Mouse (Mus musculus): ENCODE measurements around the gene Otub2.
A peak's percentile ranks its signal among the peaks of the same experiment; 100 is the strongest.

The Otub2 gene

GRCm38 (mm10) chr12:103371711-103372110, 16.8 kb upstream of the Otub2 start:
- DNase-seq (ENCODE audit: low spot score in 2 of 2), result peak in 1 of 2 experiments; percentile 51

- DNase-seq (ENCODE audit: low spot score in 2 of 2), result no peak
These were observed 14.8 kb upstream of the Otub2 start for GRCm38 (mm10) chr12:103373530-103374236.

- DNase-seq (ENCODE audit: low spot score in 2 of 2), result no peak
These were observed 12.4 kb upstream of the Otub2 start for GRCm38 (mm10) chr12:103376124-103376523.

DNA sequence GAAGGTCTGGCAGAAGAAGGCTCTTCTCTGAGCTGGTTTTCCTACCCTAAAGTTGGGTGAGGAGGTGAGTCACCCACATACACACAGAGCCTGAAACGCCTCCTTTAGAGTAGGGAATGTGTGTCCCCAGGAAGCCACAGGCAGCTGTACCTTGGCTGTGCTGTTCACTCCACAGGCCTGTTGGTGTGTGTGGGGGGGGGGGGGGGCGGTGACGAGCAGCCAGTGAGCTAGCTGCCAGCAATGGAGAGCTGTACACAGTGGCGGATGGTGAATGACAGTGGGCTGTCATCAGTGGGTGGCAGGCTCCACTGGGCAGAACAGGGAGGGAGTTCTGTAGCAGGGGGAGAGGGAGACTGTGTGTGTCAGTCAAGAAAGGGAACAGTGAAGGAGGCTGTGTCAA, 11.7 kb upstream of the Otub2 start:
- no peak for DNase-seq (ENCODE audit: low spot score in 2 of 2)

GRCm38 (mm10) chr12:103380226-103380625, 8.3 kb upstream of the Otub2 start:
- DNase-seq (ENCODE audit: low spot score in 2 of 2), result no peak

DNA sequence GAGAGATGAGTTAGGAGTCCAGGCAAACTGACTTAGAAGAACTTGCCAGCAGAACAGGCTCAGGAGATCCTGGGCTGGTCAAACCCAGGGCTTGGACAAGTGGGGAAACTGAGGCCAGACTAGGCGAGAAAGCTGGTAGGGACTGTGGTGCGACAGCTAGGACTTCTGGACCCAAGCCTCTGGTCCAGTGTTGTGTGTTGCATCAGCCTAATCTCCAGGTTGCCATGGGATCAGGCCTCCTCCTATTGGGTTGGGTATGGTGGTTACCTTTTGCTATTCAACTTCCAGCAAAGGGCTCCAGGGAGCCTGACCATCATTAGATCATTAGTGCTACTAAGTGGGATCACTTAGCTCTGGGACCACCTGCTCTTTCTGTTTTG, 856 bp downstream of the Otub2 start:
- DNase-seq (ENCODE audit: low spot score in 2 of 2), result no peak

- no peak for DNase-seq (ENCODE audit: low spot score in 2 of 2)
These were observed 1.5 kb downstream of the Otub2 start for GRCm38 (mm10) chr12:103389982-103390381.

DNA sequence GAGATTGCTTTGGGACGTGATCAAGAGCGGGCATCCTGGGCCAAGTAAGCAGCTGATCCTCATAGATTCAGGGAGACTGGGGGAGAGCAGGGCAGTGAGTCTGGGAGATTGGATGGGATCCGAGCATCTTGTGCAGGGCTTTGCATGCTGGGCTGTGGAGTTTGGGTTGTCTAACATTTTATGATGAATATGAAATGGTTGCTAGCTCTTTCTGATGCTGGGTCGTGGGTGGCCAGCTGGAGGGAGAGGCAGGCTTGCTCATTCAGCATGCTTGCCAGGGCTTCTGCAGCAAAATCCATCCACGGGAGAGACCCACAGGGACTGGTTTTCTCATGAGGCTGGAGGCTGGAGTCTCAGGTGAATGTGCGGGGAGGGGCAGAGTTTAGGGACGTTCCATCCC, 2.6 kb downstream of the Otub2 start:
- DNase-seq (ENCODE audit: low spot score in 2 of 2), result no peak

- DNase-seq (ENCODE audit: low spot score in 2 of 2), result no peak
These were observed 5.0 kb downstream of the Otub2 start for GRCm38 (mm10) chr12:103393528-103393927.

- DNase-seq (ENCODE audit: low spot score in 2 of 2), result no peak
These were observed 7.2 kb downstream of the Otub2 start for GRCm38 (mm10) chr12:103395486-103396275.

GRCm38 (mm10) chr12:103396751-103397150, 8.3 kb downstream of the Otub2 start:
- DNase-seq (ENCODE audit: low spot score in 2 of 2), result no peak

- no peak for DNase-seq (ENCODE audit: low spot score in 2 of 2)
These were observed 15.6 kb downstream of the Otub2 start for GRCm38 (mm10) chr12:103404131-103404530.

DNA sequence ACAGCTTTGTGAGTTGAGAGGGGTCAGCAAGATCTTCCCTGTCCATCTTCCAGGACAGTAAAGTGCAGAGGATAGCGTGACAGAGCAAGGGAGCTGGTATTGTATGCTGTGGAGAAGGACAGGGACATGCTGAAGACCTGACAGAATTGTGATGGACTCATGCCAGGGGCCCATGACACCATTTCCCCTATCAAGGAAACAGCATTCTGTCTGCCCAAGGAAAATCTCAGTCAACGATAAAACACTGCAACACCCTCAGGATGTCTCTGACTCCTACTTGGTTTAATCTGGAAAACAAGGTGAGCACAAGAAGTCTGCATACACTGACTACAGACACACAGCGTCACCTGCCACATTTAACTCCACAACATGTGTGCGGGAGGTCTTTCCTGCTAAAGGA, 19.2 kb downstream of the Otub2 start, which contains the start of gene 9330161L09Rik:
Gene 9330161L09Rik, minus strand, starts transcription at position 101 of the 400 bp plus-strand sequence.
- no peak for DNase-seq (ENCODE audit: low spot score in 2 of 2)

DNA sequence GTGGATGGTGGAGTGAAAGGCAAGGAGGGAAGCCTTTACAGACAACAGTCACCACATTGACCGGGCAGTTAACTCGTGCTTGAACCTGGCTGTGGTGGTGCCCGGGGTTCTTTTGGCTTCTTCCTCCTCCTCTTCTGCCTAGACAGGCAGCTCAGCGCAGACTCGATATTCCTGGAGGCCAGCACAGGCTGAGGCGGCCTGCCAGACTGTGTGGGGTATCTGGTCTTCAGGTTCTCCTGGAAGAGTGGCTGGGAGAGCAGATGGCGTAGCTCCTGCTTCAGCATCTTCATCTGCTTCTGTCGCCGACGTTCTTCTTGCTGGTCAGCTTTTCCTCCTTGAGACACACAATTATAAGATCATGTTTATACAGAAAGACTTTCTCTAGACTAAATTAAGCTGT, 19.7 kb downstream of the Otub2 start:
- no peak for DNase-seq (ENCODE audit: low spot score in 2 of 2)

GRCm38 (mm10) chr12:103425016-103425728, 36.7 kb downstream of the Otub2 start:
- no peak for DNase-seq (ENCODE audit: low spot score in 2 of 2)

DNA sequence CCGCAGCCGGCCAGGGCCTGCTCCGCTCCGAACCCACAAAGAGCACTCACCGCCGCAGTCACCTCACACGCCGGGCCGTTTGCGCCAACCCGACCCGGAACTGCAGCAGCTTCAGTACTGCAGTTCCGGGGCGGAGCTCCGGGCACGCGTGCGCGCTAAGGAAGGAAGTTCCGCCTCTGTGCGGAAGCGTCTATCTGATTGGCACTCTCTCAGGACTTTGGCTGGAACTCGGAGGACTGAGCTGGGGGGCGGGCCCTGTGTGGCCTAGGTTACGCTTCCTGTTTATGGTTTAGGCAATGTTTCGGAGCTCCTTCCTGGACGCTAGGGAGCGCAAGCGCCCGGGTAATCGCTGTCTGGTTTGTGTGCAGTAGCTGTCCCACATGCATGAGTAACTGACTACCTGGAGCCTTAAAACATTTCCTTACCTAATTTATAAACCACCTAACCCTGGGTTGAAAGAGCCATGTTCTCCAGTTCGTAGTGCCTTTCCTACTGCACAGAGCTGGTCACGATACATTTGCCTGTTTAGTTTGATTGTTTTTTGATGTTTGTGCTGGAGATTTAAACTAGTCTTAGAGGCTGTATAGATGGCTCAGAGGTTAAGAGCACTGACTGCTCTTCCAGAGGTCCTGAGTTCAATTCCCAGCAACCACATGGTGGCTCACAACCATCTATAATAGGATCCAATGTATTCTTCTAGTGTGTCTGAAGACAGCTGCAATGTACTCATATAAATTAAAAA, 37.4 kb downstream of the Otub2 start, which contains the start of gene Ddx24:
Gene Ddx24, minus strand, starts transcription at position 102 of the 742 bp plus-strand sequence.
- DNase-seq (ENCODE audit: low spot score in 2 of 2), result peak; percentile 98 to 99

GRCm38 (mm10) chr12:103426710-103427109, 38.2 kb downstream of the Otub2 start:
- DNase-seq (ENCODE audit: low spot score in 2 of 2), result no peak

- DNase-seq (ENCODE audit: low spot score in 2 of 2), result no peak
These were observed 44.9 kb downstream of the Otub2 start for GRCm38 (mm10) chr12:103433430-103433829.

GRCm38 (mm10) chr12:103433986-103434731, 45.7 kb downstream of the Otub2 start, which contains the start of gene Ifi27:
Gene Ifi27 (plus strand): TSS chr12:103434211.
- DNase-seq (ENCODE audit: low spot score in 2 of 2), result peak; percentile 94 to 98

GRCm38 (mm10) chr12:103434861-103435260, 46.4 kb downstream of the Otub2 start:
- DNase-seq (ENCODE audit: low spot score in 2 of 2), result no peak

GRCm38 (mm10) chr12:103437601-103438000, 49.1 kb downstream of the Otub2 start:
- no peak for DNase-seq (ENCODE audit: low spot score in 2 of 2)
